ENCODE assay signal across 8 mouse cellular contexts in the genomic region with DNA sequence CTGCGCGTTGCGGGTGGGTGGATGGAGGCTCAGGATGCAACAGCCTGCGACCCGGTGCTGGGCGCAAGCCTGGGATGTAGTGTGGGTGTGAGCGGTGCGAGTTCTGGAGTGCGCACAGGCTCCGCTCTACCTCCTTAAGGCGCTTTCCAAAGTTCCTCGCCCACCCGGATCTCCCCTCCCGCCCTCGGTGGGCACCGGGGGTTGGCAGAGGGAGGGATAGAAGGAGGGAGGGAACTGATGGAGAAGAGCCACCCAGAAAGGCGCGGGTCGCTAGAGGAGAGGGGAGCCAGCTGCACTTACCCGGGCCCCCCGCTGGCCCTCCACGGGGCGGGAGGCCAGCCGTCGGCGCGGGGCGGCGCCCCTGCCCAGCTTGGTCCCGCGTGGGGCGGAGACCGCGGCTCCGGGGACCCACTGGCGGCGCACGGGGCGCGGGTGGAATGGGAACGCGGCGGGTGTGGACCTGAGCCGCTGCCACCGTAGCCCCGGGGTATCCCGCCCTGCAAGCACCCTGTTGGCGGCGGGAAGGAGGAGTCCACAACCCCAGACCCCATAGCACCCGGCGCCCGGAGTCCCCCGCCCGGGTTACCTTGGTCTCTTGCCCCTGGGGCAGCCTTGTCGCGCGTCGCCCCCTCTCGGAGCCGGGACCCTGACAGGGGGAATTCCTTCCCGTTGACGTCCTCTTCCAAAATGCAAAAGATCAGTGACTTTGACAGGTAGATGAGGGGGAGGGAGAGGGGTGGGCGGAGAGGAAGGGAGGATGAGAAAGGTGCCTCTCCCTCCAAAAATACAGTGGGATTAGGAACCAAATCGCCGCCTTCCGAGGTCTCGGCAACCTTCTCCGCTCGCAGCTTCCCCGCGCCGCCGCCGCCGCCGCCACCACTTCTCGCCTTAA. TPM values are rescaled to one million over a fixed set of nuclear protein-coding genes. Genes with fewer than 3 reads are reported as not detected.
A peak's percentile ranks its signal among the peaks of the same experiment; 100 is the strongest.
DNase-seq lines count a peak whose midpoint lies in the region; ATAC-seq and TF ChIP-seq lines count a peak whose summit lies in the region.

No protein-coding gene starts in this region.

- TF ChIP-seq CTCF in liver, embryonic 14.5 days (IDR thresholded peaks at IDR 0.05; ENCODE audit: low read depth) = no peak

- WGBS in forebrain, embryonic 11.5 days = 1% methylated on average over 71 of the region's 77 CpGs
- WGBS in liver, embryonic 14.5 days (ENCODE audit: insufficient replicate concordance) = under 1% methylated on average over 73 of the region's 77 CpGs

- 0 out of 2 replicates have a peak, but pooled peaks cover 2% of the 10 kb centered on the region for H3K4me1 ChIP-seq in forebrain, embryonic 11.5 days (replicated peaks; ENCODE audit: control insufficient read depth, insufficient read depth, low read length)
- no peaks in the 10 kb centered on the region for H3K4me1 ChIP-seq in liver, embryonic 14.5 days (replicated peaks; ENCODE audit: control insufficient read depth in 2 of 2, insufficient read depth in 2 of 2, low read length in 1 of 2)

- H3K27me3 ChIP-seq in forebrain, embryonic 11.5 days (ENCODE audit: control insufficient read depth, insufficient read depth, low read length) = no peaks in the 10 kb centered on the region; the same call in 1 of the 2 replicates
- peaks cover 27% of the 10 kb centered on the region for H3K27me3 ChIP-seq in liver, embryonic 14.5 days (ENCODE audit: control insufficient read depth, insufficient read depth, low read length)

- ATAC-seq in cerebellum, adult (ENCODE audit: insufficient number of reproducible peaks, low FRiP score, low TSS enrichment) = peak; percentile 42; the same call in 1 of the 2 replicates
- ATAC-seq in forebrain, embryonic 11.5 days (replicated peaks; ENCODE audit: low FRiP score) = peak; percentile 63
- ATAC-seq in liver, embryonic 14.5 days (ENCODE audit: insufficient read depth) = no peak

- peak overlapping the region; percentile 55 for H3K9ac ChIP-seq in forebrain, embryonic 11.5 days (ENCODE audit: low read length)
- H3K9ac ChIP-seq in liver, embryonic 14.5 days (replicated peaks) = no peak overlapping the region

- no peak for TF ChIP-seq EP300 in liver, embryonic 14.5 days (IDR thresholded peaks at IDR 0.05; ENCODE audit: low read depth)

- no peaks in the 10 kb centered on the region for H3K36me3 ChIP-seq in forebrain, embryonic 11.5 days (ENCODE audit: control insufficient read depth, insufficient read depth, low read length)
- no peaks in the 10 kb centered on the region for H3K36me3 ChIP-seq in liver, embryonic 14.5 days (replicated peaks; ENCODE audit: control insufficient read depth, insufficient read depth, low read depth)

- peak; percentile 41 to 52 for DNase-seq in left cerebral cortex, adult 18-20 months (ENCODE audit: low spot score in 2 of 2)
- no peak for DNase-seq in left cerebral cortex, adult 11 months (ENCODE audit: low spot score)
- DNase-seq in forebrain, embryonic 11.5 days (ENCODE audit: low spot score) = peak; percentile 78
- DNase-seq in induced T-regulatory cell, adult 2 months (ENCODE audit: low read depth) = peak; percentile 3
- DNase-seq in liver, embryonic 14.5 days (ENCODE audit: low read depth in 3 of 3, low spot score in 3 of 3) = no peak
- DNase-seq in right cerebral cortex, postnatal 10 days (ENCODE audit: low spot score in 2 of 2) = peak; percentile 44 to 47
- DNase-seq in MN1 (ENCODE audit: low spot score) = no peak

- H3K4me2 ChIP-seq in forebrain, embryonic 11.5 days (ENCODE audit: low read depth, low read length, severe bottlenecking) = peak overlapping the region; percentile 100
- peak overlapping the region; percentile 59 for H3K4me2 ChIP-seq in liver, embryonic 14.5 days (ENCODE audit: low read depth)

- H3K27ac ChIP-seq in forebrain, embryonic 11.5 days (ENCODE audit: low read depth, low read length) = no peak overlapping the region
- H3K27ac ChIP-seq in liver, embryonic 14.5 days = no peak overlapping the region

- H3K4me3 ChIP-seq in forebrain, embryonic 11.5 days (ENCODE audit: low read depth, low read length) = peak overlapping the region; percentile 59
- H3K4me3 ChIP-seq in liver, embryonic 14.5 days (ENCODE audit: insufficient read depth in 1 of 2, low read depth in 2 of 2, low read length in 2 of 2) = peak overlapping the region; percentile 36 to 41; a peak in 3 of 4 replicates

- H3K9me3 ChIP-seq in forebrain, embryonic 11.5 days (ENCODE audit: control insufficient read depth, low read length) = no peaks in the 10 kb centered on the region
- no peaks in the 10 kb centered on the region for H3K9me3 ChIP-seq in liver, embryonic 14.5 days (ENCODE audit: control insufficient read depth, low read length)

RNA-seq across cellular contexts. Expression of a gene that starts 1.3 kb away (rescaled TPM):
- 10 to 100 TPM; 31.3 to 32.5 TPM for total RNA-seq in left cerebral cortex, adult 18-20 months (2021)
- polyA plus RNA-seq in forebrain, embryonic 11.5 days (2014; fragmentation: Nextera tagmentation; extraction: Ambion mirVana) = 2.0 and 4.0 TPM in 2 replicates
- polyA plus RNA-seq in liver, embryonic 14.5 days (2012; rRNA removed) = 0.03 and 0.04 TPM in 2 replicates
- 0.03 and 0.40 TPM in 2 replicates for polyA plus RNA-seq in liver, embryonic 14.5 days (2014; fragmentation: Nextera tagmentation; extraction: Ambion mirVana)

Comparison
In these comparisons a context has a peak if more than half of its experiments do, and no peak if none do; other contexts are left out.
1. DNase-seq: peak in left cerebral cortex, adult 18-20 months (2 of 2), forebrain, embryonic 11.5 days (single experiment), induced T-regulatory cell, adult 2 months (single experiment) and right cerebral cortex, postnatal 10 days (2 of 2); none in left cerebral cortex, adult 11 months (single experiment), liver, embryonic 14.5 days (0 of 3) and MN1 (single experiment).